Mouse (Mus musculus): ENCODE results near the gene Stab2.

Gene Stab2

GRCm38 (mm10) chr10:87007385-87008214 lies at the start of gene Stab2:
TSS of gene Stab2 (minus strand) at chr10:87008025.
- in situ Hi-C loops (cut with MboI, MseI), result loop anchor here (10.0 kb wide), 1 partner anchor 1693 kb away; no protein-coding TSS in a partner anchor

- in situ Hi-C loops (cut with MboI, MseI), result no loop called here
These were observed 43.9 kb upstream of the Stab2 start for GRCm38 (mm10) chr10:87051714-87052113.

- in situ Hi-C loops (cut with MboI, MseI), result no loop called here
These were observed 41.4 kb upstream of the Stab2 start for GRCm38 (mm10) chr10:87049179-87049578.

- in situ Hi-C loops (cut with MboI, MseI), result no loop called here
These were observed 39.2 kb upstream of the Stab2 start for GRCm38 (mm10) chr10:87046931-87047468.

- in situ Hi-C loops (cut with MboI, MseI), result no loop called here
These were observed 38.6 kb upstream of the Stab2 start for GRCm38 (mm10) chr10:87046469-87046868.

- in situ Hi-C loops (cut with MboI, MseI), result no loop called here
These were observed 37.4 kb upstream of the Stab2 start for GRCm38 (mm10) chr10:87045273-87045672.

GRCm38 (mm10) chr10:87041265-87041664 lies 33.4 kb upstream of the Stab2 start:
- in situ Hi-C loops (cut with MboI, MseI), result loop anchor here (5.0 kb wide), 1 partner anchor 41 kb away; no protein-coding TSS in a partner anchor

GRCm38 (mm10) chr10:87039800-87040199 lies 32.0 kb upstream of the Stab2 start:
- in situ Hi-C loops (cut with MboI, MseI), result loop anchor here (5.0 kb wide), 1 partner anchor 43 kb away; no protein-coding TSS in a partner anchor

GRCm38 (mm10) chr10:87039340-87039739 lies 31.5 kb upstream of the Stab2 start:
- in situ Hi-C loops (cut with MboI, MseI), result no loop called here

GRCm38 (mm10) chr10:87037062-87037461 lies 29.2 kb upstream of the Stab2 start:
- in situ Hi-C loops (cut with MboI, MseI), result no loop called here

GRCm38 (mm10) chr10:87036271-87036703 lies 28.5 kb upstream of the Stab2 start:
- in situ Hi-C loops (cut with MboI, MseI), result no loop called here

- in situ Hi-C loops (cut with MboI, MseI), result no loop called here
These were observed 28.0 kb upstream of the Stab2 start for GRCm38 (mm10) chr10:87035866-87036265.

- in situ Hi-C loops (cut with MboI, MseI), result no loop called here
These were observed 24.9 kb upstream of the Stab2 start for GRCm38 (mm10) chr10:87032768-87033167.

- in situ Hi-C loops (cut with MboI, MseI), result loop anchor here (5.0 to 10.0 kb wide), 3 partner anchors 482 to 1300 kb away; no protein-coding TSS in a partner anchor
These were observed 17.1 kb upstream of the Stab2 start for GRCm38 (mm10) chr10:87024884-87025283.

- in situ Hi-C loops (cut with MboI, MseI), result loop anchor here (10.0 kb wide), 2 partner anchors 784 to 1304 kb away; no protein-coding TSS in a partner anchor
These were observed 12.9 kb upstream of the Stab2 start for GRCm38 (mm10) chr10:87020711-87021110.

GRCm38 (mm10) chr10:87018876-87019275 lies 11.1 kb upstream of the Stab2 start:
- in situ Hi-C loops (cut with MboI, MseI), result no loop called here

GRCm38 (mm10) chr10:87016151-87016692 lies 8.4 kb upstream of the Stab2 start:
- in situ Hi-C loops (cut with MboI, MseI), result no loop called here

- in situ Hi-C loops (cut with MboI, MseI), result no loop called here
These were observed 7.6 kb upstream of the Stab2 start for GRCm38 (mm10) chr10:87015403-87015802.

GRCm38 (mm10) chr10:87014391-87014965 lies 6.7 kb upstream of the Stab2 start:
- in situ Hi-C loops (cut with MboI, MseI), result no loop called here

GRCm38 (mm10) chr10:87012087-87012486 lies 4.3 kb upstream of the Stab2 start:
- in situ Hi-C loops (cut with MboI, MseI), result no loop called here

GRCm38 (mm10) chr10:87008215-87008499 lies 332 bp upstream of the Stab2 start:
- in situ Hi-C loops (cut with MboI, MseI), result loop anchor here (10.0 kb wide), 1 partner anchor 1693 kb away; no protein-coding TSS in a partner anchor
